Mouse (Mus musculus): ENCODE measurements at regions not wholly inside any gene's neighbourhood (a gene's known extent, or its start where the extent isn't known, plus 50 kb on each side); places are given as distances from the start of the nearest gene placed in this dataset.
A peak's percentile ranks its signal among the peaks of the same experiment; 100 is the strongest.

DNA sequence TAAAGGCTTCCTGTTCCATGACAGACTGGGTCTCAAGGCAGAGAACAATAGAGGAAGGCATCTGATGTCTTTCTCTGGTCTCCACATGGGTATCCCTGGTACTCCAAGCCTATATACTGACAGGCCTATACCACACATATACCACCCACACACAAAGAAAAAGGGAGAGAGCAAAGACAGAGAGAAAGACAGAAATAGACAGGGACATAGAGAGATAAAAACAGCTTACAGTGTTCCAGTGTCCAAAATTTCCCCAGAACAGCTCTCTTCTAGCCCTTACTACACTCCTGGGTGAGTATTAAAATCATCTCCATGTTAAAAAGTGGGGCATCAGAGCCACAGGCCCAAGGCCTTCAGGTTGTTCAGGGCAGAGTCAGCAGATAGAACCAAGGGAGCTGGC, 204.2 kb downstream of the Cbln1 start:
- ATAC-seq (replicated peaks): no peak
- H3K27ac ChIP-seq: no peak overlapping the region
- no peak overlapping the region for H3K4me3 ChIP-seq
- no peak overlapping the region for H3K4me2 ChIP-seq
- H3K9ac ChIP-seq: no peak overlapping the region
- no peaks in the 10 kb centered on the region for H3K4me1 ChIP-seq
- H3K9me3 ChIP-seq: no peaks in the 10 kb centered on the region
- no peaks in the 10 kb centered on the region for H3K36me3 ChIP-seq (replicated peaks)
- no peaks in the 10 kb centered on the region for H3K27me3 ChIP-seq (replicated peaks)

DNA sequence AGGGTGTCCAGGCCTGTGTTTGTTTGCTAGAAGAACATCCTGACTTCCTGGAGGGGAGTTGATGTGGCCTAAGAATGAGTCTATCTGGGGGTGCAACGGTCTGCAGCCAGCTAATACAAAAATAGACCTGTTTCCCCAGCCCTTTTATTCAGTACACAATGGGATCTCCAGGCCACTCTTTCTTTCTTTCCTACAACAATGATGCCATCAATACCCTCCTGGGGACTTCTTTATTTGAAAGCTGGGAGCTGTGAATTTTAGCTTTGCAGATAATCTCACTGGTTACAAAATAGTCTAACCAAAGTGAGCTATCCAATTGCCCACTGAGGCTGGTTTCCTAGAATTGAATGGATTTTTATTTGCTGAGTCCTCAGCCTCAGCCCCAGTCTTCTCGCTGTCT, 207.4 kb downstream of the Cbln1 start:
- no peak for ATAC-seq (replicated peaks)
- 7% methylated on average over 2 of the region's 2 CpGs for WGBS

DNA sequence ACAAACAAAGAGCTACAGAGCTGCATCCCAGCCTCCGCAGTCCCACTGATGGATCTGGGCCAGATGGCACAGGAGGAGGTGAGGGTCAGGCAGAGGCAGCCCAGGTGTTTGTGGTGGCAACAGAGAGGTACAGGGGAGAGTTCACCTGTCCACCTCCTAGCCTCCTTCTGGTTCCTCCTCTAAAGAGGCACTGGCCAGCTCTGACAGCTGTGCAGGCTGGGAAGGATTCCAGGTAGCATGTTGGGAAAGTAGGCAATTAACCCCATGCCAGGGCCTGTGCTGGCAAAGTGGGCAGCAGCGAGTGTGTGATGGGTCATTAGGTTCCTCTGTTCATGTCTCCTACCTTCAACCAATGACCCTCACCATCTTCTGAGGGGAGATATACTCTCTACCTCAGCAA, 212.1 kb downstream of the Cbln1 start:
- H3K4me3 ChIP-seq: no peak overlapping the region
- H3K9me3 ChIP-seq: no peaks in the 10 kb centered on the region
- WGBS: 91% methylated on average over 2 of the region's 2 CpGs
- H3K36me3 ChIP-seq (replicated peaks): no peaks in the 10 kb centered on the region
- H3K4me1 ChIP-seq: no peaks in the 10 kb centered on the region
- H3K27me3 ChIP-seq (replicated peaks): no peaks in the 10 kb centered on the region
- H3K27ac ChIP-seq: no peak overlapping the region
- no peak overlapping the region for H3K9ac ChIP-seq
- no peak overlapping the region for H3K4me2 ChIP-seq
- ATAC-seq (replicated peaks): no peak

More for the DNA sequence above, 207.4 kb downstream of the Cbln1 start:
- Histone ChIP-seq H3K9me3 (no peaks in the 10 kb centered on the region), H3K36me3 (replicated peaks) (no peaks in the 10 kb centered on the region), H3K9ac (no peak overlapping the region), H3K27me3 (replicated peaks) (no peaks in the 10 kb centered on the region), H3K27ac (no peak overlapping the region), H3K4me1 (no peaks in the 10 kb centered on the region), H3K4me3 (no peak overlapping the region), H3K4me2 (no peak overlapping the region)

DNA sequence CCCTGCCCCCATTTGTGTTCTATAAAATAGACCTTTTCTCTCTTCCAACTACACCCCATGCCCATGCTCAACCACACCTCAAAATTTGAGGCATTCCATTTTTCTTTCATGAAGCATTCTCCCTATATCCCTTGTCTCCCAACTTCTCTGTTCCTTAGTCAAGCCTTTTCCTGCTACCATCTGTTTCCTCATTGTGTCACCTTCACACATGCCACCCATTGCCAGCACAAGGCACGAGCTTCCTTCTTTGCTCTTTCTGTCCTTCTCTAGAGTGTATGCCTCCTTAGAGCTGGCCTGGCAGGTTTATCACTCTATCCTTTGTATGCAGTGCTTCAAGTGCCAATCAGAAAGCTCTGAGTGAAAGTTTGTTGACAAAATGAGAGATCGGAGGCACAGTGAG, 229.7 kb downstream of the Cbln1 start:
- Histone ChIP-seq H3K9me3 (no peaks in the 10 kb centered on the region), H3K4me3 (no peak overlapping the region), H3K27me3 (replicated peaks) (no peaks in the 10 kb centered on the region), H3K4me1 (no peaks in the 10 kb centered on the region), H3K9ac (no peak overlapping the region), H3K36me3 (replicated peaks) (no peaks in the 10 kb centered on the region), H3K4me2 (no peak overlapping the region), H3K27ac (no peak overlapping the region)
- WGBS: 85% methylated on average over 2 of the region's 2 CpGs
- ATAC-seq (replicated peaks): no peak

DNA sequence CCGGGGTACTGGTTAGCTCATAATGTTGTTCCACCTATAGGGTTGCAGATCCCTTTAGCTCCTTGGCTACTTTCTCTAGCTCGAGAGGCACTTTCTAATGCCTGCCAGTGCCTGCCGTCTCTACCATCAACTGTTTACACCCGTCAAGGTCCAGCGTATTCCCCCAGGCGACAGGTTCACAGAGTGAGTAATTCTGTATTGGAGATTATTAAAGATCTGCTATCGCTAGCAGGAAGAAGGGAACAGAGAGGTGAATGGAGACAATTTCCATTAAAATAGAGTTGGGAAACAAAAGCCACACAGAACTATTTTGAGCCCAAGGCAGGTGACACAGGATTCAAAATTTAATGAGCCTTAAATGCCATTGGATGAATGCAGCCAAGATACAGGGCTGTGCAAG, 235.2 kb downstream of the Cbln1 start:
- Histone ChIP-seq H3K9me3 (no peaks in the 10 kb centered on the region), H3K9ac (no peak overlapping the region), H3K27ac (no peak overlapping the region), H3K27me3 (replicated peaks) (no peaks in the 10 kb centered on the region), H3K4me2 (no peak overlapping the region), H3K36me3 (replicated peaks) (no peaks in the 10 kb centered on the region), H3K4me3 (no peak overlapping the region), H3K4me1 (peaks cover 38% of the 10 kb centered on the region)
- no peak for ATAC-seq (replicated peaks)
- WGBS: 19% methylated on average over 7 of the region's 7 CpGs

DNA sequence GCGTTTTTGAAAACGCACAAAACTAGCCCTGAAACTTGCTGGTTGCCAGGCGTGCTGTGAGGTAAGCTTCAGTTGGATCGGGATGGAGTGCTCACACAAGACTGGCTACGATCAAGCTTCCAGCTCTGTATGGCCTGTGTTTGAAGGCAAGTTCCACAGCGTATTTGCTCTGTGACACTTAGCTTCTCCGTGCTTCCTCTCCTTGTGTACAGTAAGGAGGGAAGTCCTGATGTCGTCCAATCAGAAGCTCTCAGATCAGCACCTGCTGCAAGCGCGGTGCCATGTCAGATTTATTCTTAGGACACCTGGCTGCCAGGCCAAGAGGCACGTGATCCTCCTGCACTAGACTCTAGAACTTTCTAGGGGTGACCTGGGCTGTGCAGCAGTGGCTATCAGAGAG, 236.0 kb downstream of the Cbln1 start:
- no peaks in the 10 kb centered on the region for H3K27me3 ChIP-seq (replicated peaks)
- H3K9me3 ChIP-seq: no peaks in the 10 kb centered on the region
- H3K36me3 ChIP-seq (replicated peaks): no peaks in the 10 kb centered on the region
- H3K4me3 ChIP-seq: no peak overlapping the region
- 82% methylated on average over 11 of the region's 11 CpGs for WGBS
- H3K27ac ChIP-seq: no peak overlapping the region
- peaks cover 45% of the 10 kb centered on the region for H3K4me1 ChIP-seq
- no peak overlapping the region for H3K4me2 ChIP-seq
- H3K9ac ChIP-seq: no peak overlapping the region
- ATAC-seq (replicated peaks): no peak

DNA sequence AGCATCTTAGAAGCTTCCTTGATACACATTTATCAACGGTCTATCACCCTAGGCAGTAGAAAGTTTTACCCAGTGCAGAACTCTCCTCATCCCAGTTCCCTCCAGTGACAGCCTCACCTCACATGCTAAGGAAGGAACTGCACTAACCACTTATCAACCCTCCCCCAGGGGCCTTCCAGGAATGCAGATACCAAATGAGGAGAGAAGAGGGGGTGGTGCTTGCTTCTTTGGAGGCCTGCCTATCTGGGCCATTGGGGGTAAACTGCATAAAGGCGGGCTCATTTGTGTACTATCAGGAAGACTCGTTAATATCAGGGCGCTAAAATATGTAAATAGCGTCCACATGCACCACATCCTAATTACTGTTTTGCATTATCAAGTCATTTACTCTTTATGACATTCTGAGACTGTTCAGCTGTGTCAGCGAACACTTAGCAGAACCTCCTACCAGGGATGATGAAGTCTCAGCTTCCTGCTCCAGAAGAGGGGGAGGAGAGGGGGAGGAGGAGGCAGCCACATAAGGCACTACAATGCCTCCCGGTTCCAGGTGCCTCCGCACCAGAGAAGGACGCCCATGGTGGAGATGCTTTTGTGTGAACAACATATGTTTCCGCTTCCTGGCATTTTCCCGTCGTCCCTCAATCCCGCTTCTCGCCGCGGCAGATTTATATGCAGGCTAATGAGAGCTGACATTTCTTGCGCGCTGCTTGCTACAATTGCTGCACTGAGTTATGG, 236.9 kb downstream of the Cbln1 start:
- peak; percentile 51; the same call in 1 of the 2 replicates for ATAC-seq (replicated peaks)
- WGBS: 41% methylated on average over 18 of the region's 18 CpGs
- H3K4me1 ChIP-seq: peaks cover 50% of the 10 kb centered on the region

DNA sequence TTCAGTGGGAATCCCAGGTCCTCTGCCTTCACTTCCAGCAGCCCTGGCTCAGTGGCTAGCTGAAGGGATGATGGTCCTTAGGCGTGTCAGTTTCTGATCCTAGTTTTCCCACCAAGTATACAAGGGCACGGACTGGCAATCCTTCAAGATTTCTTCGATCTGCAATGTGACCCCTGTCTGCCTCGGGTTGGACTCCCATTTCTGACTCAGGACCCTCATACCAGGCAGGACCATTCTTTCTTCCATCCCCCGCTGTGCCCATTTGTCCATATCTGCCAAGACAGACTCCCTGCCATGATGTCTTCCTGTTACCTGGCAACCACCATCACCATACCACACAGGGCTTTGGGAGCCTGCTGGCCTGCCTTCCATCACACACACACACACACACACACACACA, 238.1 kb downstream of the Cbln1 start:
- Histone ChIP-seq H3K27ac (0 out of 2 replicates have a peak overlapping the region, but pooled peaks have one; percentile 14), H3K4me3 (no peak overlapping the region), H3K4me1 (peaks cover 52% of the 10 kb centered on the region), H3K4me2 (no peak overlapping the region), H3K9me3 (no peaks in the 10 kb centered on the region), H3K27me3 (replicated peaks) (no peaks in the 10 kb centered on the region), H3K9ac (no peak overlapping the region), H3K36me3 (replicated peaks) (no peaks in the 10 kb centered on the region)
- no peak for ATAC-seq (replicated peaks)
- WGBS: 42% methylated on average over 5 of the region's 5 CpGs

More for the DNA sequence above, 236.9 kb downstream of the Cbln1 start:
- H3K36me3 ChIP-seq (replicated peaks): no peaks in the 10 kb centered on the region
- peak overlapping the region; percentile 36; the same call in 1 of the 2 replicates for H3K27ac ChIP-seq
- H3K9ac ChIP-seq: no peak overlapping the region; the same call in 1 of the 2 replicates
- peak overlapping the region; percentile 45 for H3K4me2 ChIP-seq
- peak overlapping the region; percentile 12 for H3K4me3 ChIP-seq
- no peaks in the 10 kb centered on the region for H3K9me3 ChIP-seq
- H3K27me3 ChIP-seq (replicated peaks): no peaks in the 10 kb centered on the region

DNA sequence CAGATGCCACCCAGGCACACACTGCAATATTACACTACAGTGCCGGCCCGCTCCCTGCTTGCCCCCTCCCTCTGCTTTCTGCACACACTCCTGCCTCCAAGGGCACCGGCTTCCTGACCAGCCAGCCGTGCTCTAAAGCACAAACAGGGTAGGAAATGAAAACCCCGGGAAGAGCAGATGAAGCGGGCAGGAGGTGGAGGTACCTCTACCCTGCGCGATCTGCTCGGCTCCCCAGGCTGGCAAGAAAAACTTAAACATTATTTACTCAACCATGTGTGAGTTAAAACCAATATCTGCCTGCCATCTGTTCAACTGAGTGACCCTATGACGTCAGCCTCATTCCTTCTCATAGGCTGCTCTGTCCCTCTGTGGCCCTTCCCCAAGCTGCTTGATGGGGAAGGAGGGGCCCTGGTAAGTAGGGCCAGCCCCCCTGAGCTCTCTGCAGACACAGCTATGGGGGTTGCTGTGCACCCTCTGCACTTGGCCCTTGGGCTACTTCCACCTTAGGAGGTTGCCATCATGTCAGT, 238.5 kb downstream of the Cbln1 start:
- Histone ChIP-seq H3K9ac (no peak overlapping the region), H3K4me1 (peaks cover 52% of the 10 kb centered on the region), H3K36me3 (replicated peaks) (no peaks in the 10 kb centered on the region), H3K9me3 (no peaks in the 10 kb centered on the region), H3K4me3 (no peak overlapping the region), H3K27me3 (replicated peaks) (no peaks in the 10 kb centered on the region), H3K4me2 (no peak overlapping the region), H3K27ac (0 out of 2 replicates have a peak overlapping the region, but pooled peaks have one; percentile 14)
- peak; percentile 40; the same call in 1 of the 2 replicates for ATAC-seq (replicated peaks)
- 34% methylated on average over 10 of the region's 10 CpGs for WGBS

DNA sequence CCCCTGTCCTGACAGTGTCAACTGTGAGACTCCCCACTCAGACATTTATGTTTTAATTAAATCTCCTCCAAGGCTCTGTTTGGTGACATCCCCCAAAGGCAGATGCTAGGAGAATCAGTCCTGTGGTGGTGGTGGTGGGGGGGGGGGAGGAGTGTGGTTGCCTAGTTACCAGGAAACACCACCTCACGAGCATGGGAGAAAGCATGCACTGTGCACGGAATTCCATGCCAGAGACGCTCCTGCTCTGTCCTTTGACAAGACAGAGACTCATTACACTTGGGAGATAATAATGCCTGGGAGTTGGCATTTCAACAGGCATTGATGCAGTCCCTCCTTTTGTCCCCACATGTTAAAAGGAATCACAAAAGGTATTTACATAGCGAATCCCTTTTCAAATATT, 240.6 kb downstream of the Cbln1 start:
- H3K27me3 ChIP-seq (replicated peaks): no peaks in the 10 kb centered on the region
- H3K4me2 ChIP-seq: no peak overlapping the region
- no peaks in the 10 kb centered on the region for H3K36me3 ChIP-seq (replicated peaks)
- H3K4me3 ChIP-seq: no peak overlapping the region
- H3K9ac ChIP-seq: no peak overlapping the region
- no peak overlapping the region for H3K27ac ChIP-seq
- 0 out of 2 replicates have a peak, but pooled peaks have one; percentile 28 for ATAC-seq (replicated peaks)
- 14% methylated on average over 4 of the region's 4 CpGs for WGBS
- H3K4me1 ChIP-seq: peaks cover 47% of the 10 kb centered on the region
- H3K9me3 ChIP-seq: no peaks in the 10 kb centered on the region

DNA sequence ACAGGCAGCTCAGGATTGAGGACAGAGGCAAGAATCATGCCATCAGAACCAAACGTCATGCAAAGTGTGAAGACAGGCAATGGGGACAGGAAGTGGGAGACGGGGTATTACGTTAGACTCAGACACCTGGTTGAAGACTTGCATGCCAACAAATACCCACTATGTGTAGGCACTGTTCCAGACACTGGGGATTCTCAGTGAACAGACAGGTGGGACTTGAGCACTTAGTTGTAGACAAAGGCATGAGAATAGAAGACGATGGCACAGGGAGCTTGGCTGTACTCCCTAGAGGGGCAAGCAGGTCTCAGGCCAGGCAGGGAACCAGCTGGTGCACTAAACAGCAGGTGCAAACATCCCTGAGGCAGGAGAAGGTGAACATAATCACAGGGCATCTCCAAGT, 242.3 kb downstream of the Cbln1 start:
- Histone ChIP-seq H3K4me1 (peaks cover 41% of the 10 kb centered on the region), H3K4me3 (no peak overlapping the region), H3K9ac (no peak overlapping the region), H3K9me3 (no peaks in the 10 kb centered on the region), H3K27ac (no peak overlapping the region), H3K4me2 (no peak overlapping the region), H3K27me3 (replicated peaks) (no peaks in the 10 kb centered on the region), H3K36me3 (replicated peaks) (no peaks in the 10 kb centered on the region)
- 90% methylated on average over 4 of the region's 4 CpGs for WGBS
- no peak for ATAC-seq (replicated peaks)

DNA sequence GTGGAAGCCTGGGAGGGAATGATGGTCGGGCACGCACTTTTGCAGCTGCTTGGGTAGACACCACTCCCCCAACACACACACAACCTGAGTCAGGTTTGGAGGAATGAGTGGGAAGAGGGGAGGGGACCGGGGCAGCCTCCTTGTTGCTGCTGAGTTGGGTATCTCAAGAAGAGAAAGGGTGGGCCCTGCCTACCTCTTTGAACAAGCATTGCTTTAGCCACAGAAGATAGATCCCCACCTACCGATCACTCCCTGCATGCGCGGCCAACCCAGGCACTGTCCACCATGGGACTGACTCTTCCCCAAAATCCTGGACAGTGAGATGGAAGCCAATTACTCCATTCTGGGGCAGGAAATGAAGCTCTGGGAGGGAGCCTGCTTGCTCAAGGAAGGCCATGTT, 243.2 kb downstream of the Cbln1 start:
- Histone ChIP-seq H3K36me3 (replicated peaks) (no peaks in the 10 kb centered on the region), H3K27ac (no peak overlapping the region), H3K27me3 (replicated peaks) (no peaks in the 10 kb centered on the region), H3K4me3 (no peak overlapping the region), H3K9ac (no peak overlapping the region), H3K4me1 (peaks cover 33% of the 10 kb centered on the region), H3K4me2 (no peak overlapping the region), H3K9me3 (no peaks in the 10 kb centered on the region)
- no peak for ATAC-seq (replicated peaks)
- 93% methylated on average over 6 of the region's 6 CpGs for whole genome bisulfite sequencing

DNA sequence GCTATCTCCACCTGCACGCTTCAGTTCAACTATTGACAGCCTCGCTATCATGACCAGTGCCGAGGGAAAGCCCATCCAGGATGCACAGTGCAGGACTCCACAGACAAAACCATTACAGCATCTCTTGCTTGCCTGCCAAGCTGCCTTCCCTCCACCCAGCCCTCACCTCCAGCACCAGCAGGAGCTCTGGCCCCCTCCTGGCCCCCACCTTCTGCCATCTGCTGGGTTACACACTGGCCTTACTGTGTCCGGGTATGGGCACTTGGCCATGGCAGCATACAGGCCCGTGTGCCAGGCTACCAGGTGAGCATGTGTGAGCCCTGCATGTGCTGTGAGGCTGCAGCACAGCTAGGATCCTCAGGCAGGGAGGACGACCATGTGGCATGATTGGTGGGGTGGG, 243.6 kb downstream of the Cbln1 start:
- Histone ChIP-seq H3K9ac (no peak overlapping the region), H3K4me2 (no peak overlapping the region), H3K27me3 (replicated peaks) (no peaks in the 10 kb centered on the region), H3K4me1 (peaks cover 29% of the 10 kb centered on the region), H3K36me3 (replicated peaks) (no peaks in the 10 kb centered on the region), H3K4me3 (no peak overlapping the region), H3K9me3 (no peaks in the 10 kb centered on the region), H3K27ac (no peak overlapping the region)
- 85% methylated on average over 6 of the region's 6 CpGs for WGBS
- no peak for ATAC-seq (replicated peaks)
